Mouse (Mus musculus) bone marrow macrophage, adult 2 months (primary cell): ENCODE measurements around the gene Olfr576. TPM values are rescaled to one million over a fixed set of nuclear protein-coding genes. Genes with fewer than 3 reads are reported as not detected.

Experiments used
- H3K27ac ChIP-seq: 2 replicates; pipeline ENCODE4 v1.5.1; 2012; ENCODE audit warnings: low read depth, low read length; ENCODE audit not compliant: insufficient read depth
- H3K4me1 ChIP-seq: 2 replicates; pipeline ENCODE4 v1.6.1; 2012; ENCODE audit warnings: low read length; ENCODE audit not compliant: control insufficient read depth, insufficient read depth
- H3K4me3 ChIP-seq: 2 replicates; pipeline ENCODE4 v1.5.1; 2012; ENCODE audit warnings: mild to moderate bottlenecking, low read length, moderate library complexity; ENCODE audit not compliant: insufficient read depth
- CTCF ChIP-seq: IDR thresholded peaks from 2 replicates; pipeline ENCODE4 v1.5.1; 2012; ENCODE audit warnings: low read depth, mild to moderate bottlenecking, low read length, moderate library complexity
- POLR2A ChIP-seq: IDR thresholded peaks from 2 replicates; pipeline ENCODE4 v1.6.1; 2012; ENCODE audit warnings: mild to moderate bottlenecking, low read depth, low read length, borderline replicate concordance
- polyA plus RNA-seq: library from polyadenylated mRNA; stranded (reverse); fragments of >200 nt; gene quantifications from 2 replicates; pipeline ENCODE4 v1.2.4, GENCODE M21; 2012; ENCODE audit not compliant: missing spikeins, insufficient read depth, insufficient read length

Olfr576 gene
- polyA plus RNA-seq, 1 experiment = not detected

GRCm38 (mm10) chr7:102958137-102958536 is 4.3 kb upstream of the Olfr576 start:
- Histone ChIP-seq H3K4me1 (no peaks in the 10 kb centered on the region), H3K27ac (no peak overlapping the region), H3K4me3 (no peak overlapping the region)
- no peak for TF ChIP-seq POLR2A
- no peak for TF ChIP-seq CTCF

DNA sequence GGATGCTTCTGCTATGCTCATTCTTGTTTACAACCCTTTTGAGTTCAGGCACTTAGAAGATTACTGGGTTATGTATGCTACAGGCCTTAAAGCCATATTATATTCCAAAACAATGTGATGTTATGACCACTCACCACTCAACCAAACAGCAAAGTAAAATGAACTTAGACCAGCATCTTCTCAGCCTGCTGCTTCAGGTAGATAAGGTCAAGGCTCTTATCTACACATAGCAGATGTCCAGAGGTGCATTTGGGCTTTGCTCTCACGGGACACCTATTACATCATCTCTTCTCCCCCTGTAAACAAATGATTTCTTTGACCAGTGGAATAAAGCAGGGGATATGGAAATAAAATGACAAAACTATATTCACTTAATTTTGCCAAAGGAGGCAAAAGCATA is 3.9 kb upstream of the Olfr576 start, which contains the start of gene Olfr575:
Olfr575 (minus strand) TSS at position 183 of the 400 bp plus-strand sequence.
- TF ChIP-seq CTCF (no peak), POLR2A (no peak)
- H3K4me3 ChIP-seq = no peak within 1 kb of the TSS
- no peak within 1 kb of the TSS for H3K27ac ChIP-seq
- H3K4me1 ChIP-seq = no peaks in the 10 kb centered on the region

DNA sequence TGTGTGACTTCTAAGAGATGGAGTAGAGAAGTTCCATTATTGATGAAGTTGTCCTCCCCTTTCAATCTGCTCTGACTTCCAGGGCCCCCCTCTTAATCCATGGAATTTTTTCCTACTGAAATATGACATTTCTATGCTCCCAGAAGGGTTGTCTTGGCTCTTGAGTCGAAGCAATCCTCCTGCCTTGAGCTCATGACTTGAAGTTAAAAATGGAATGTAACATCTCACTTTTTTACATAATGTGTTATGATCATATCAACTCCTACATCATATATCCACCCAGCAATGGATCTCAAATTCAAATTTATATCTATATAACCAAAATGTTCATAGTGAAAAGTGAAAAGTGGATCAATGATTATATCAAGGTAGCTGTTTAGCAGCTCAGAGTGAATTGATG is 11.9 kb downstream of the Olfr576 start:
- Histone ChIP-seq H3K4me1 (no peaks in the 10 kb centered on the region), H3K4me3 (no peak overlapping the region), H3K27ac (no peak overlapping the region)
- TF ChIP-seq CTCF = no peak
- TF ChIP-seq POLR2A = no peak

GRCm38 (mm10) chr7:102975843-102976242 is 13.4 kb downstream of the Olfr576 start, which contains the start of gene Olfr577:
Gene Olfr577, minus strand, starts transcription at chr7:102975943.
- TF ChIP-seq CTCF (no peak), POLR2A (no peak)
- Histone ChIP-seq H3K4me3 (no peak within 1 kb of the TSS), H3K4me1 (no peaks in the 10 kb centered on the region), H3K27ac (no peak within 1 kb of the TSS)

DNA sequence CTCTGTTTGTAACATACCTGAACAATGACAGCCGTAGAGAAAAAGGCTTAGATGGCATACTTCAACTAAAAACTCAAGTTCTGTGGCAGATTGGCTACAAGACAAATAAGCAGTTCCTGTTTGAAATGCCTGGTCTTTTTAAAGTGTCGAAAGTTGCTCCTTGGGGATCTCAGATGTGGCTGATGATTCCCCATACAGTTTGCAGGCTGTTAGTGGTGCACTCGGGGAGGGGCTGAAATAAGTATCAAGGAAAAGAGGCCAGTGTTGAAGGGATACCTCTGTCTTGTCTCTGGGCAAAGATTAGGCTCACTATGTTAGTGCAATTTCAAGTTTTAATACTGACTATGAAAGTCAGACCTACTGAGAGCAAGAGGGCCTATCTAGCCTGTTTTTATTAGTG is 26.8 kb downstream of the Olfr576 start, which contains the start of gene Olfr578:
Olfr578 (minus strand) TSS at position 101 of the 400 bp plus-strand sequence.
- H3K27ac ChIP-seq = no peak within 1 kb of the TSS
- H3K4me3 ChIP-seq = no peak within 1 kb of the TSS
- H3K4me1 ChIP-seq = no peaks in the 10 kb centered on the region
- TF ChIP-seq POLR2A (no peak), CTCF (no peak)

Other genes starting within 250 kb of the Olfr576 start
- gene Olfr33, start 243.6 kb upstream of the Olfr576 start, polyA plus RNA-seq = not detected in 2 replicates
- not detected in 2 replicates for gene Olfr559, start 235.2 kb upstream of the Olfr576 start, polyA plus RNA-seq
- not detected in 2 replicates for gene Olfr560, start 203.3 kb upstream of the Olfr576 start, polyA plus RNA-seq
- gene Olfr78, start 203.2 kb upstream of the Olfr576 start, polyA plus RNA-seq = not detected in 2 replicates
- gene Olfr561, start 191.4 kb upstream of the Olfr576 start, polyA plus RNA-seq = not detected in 2 replicates
- gene Olfr564, start 159.2 kb upstream of the Olfr576 start, polyA plus RNA-seq = not detected in 2 replicates
- gene Olfr566, start 103.9 kb upstream of the Olfr576 start, polyA plus RNA-seq = not detected in 2 replicates
- not detected in 2 replicates for gene Olfr568, start 85.5 kb upstream of the Olfr576 start, polyA plus RNA-seq
- gene Olfr569, start 71.8 kb upstream of the Olfr576 start, polyA plus RNA-seq = not detected in 2 replicates
- gene Olfr570, start 68.1 kb upstream of the Olfr576 start, polyA plus RNA-seq = not detected in 2 replicates
- gene Olfr571, start 45.1 kb upstream of the Olfr576 start, polyA plus RNA-seq = 0.11 TPM in 1 of 2 replicates, not detected in the other
- not detected in 2 replicates for gene Olfr572, start 38.3 kb upstream of the Olfr576 start, polyA plus RNA-seq
- gene Olfr573-ps1, start 20.1 kb upstream of the Olfr576 start, polyA plus RNA-seq = not detected in 2 replicates
- not detected in 2 replicates for gene Olfr574, start 14.2 kb upstream of the Olfr576 start, polyA plus RNA-seq
- gene Olfr575, start 3.9 kb upstream of the Olfr576 start, polyA plus RNA-seq = not detected in 2 replicates
- not detected in 2 replicates for gene Olfr577, start 13.3 kb downstream of the Olfr576 start, polyA plus RNA-seq
- gene Olfr578, start 26.7 kb downstream of the Olfr576 start, polyA plus RNA-seq = not detected in 2 replicates
- gene Olfr582, start 75.4 kb downstream of the Olfr576 start, polyA plus RNA-seq = not detected in 2 replicates
- gene Olfr583, start 88.6 kb downstream of the Olfr576 start, polyA plus RNA-seq = not detected in 2 replicates
- not detected in 2 replicates for gene Olfr584, start 119.2 kb downstream of the Olfr576 start, polyA plus RNA-seq
- not detected in 2 replicates for gene Olfr585, start 135.1 kb downstream of the Olfr576 start, polyA plus RNA-seq
- gene Olfr586, start 163.0 kb downstream of the Olfr576 start, polyA plus RNA-seq = not detected in 2 replicates
- not detected in 2 replicates for gene Olfr588-ps1, start 178.2 kb downstream of the Olfr576 start, polyA plus RNA-seq
- not detected in 2 replicates for gene Olfr589, start 193.7 kb downstream of the Olfr576 start, polyA plus RNA-seq
- gene Olfr591, start 215.7 kb downstream of the Olfr576 start, polyA plus RNA-seq = not detected in 2 replicates
- not detected in 2 replicates for gene Olfr592, start 222.1 kb downstream of the Olfr576 start, polyA plus RNA-seq
- not detected in 2 replicates for gene Olfr593, start 249.2 kb downstream of the Olfr576 start, polyA plus RNA-seq